Mouse (Mus musculus): ENCODE data around the gene Vps26c. TPM values are rescaled to one million over a fixed set of nuclear protein-coding genes. Genes with fewer than 3 reads are reported as not detected.

Vps26c gene
- total RNA-seq, 2 experiments from 2014 or later, result 32.0 to 35.0 TPM

GRCm38 (mm10) chr16:94449151-94449550 is 77.5 kb downstream of the Vps26c start:
- intact Hi-C loops (cut with DNase I), result no loop called here
- no peak for DNase-seq (ENCODE audit: low spot score in 2 of 2)

Other genes starting within 250 kb of the Vps26c start
- gene Hlcs, start 213.3 kb downstream of the Vps26c start, total RNA-seq (2021), result 10 to 100 TPM; 15.6 to 20.0 TPM
- gene Ripply3, start 198.4 kb downstream of the Vps26c start, total RNA-seq (2021), result under 1 TPM in 1 of 2 experiments, not detected in 1; 0.25 TPM
- 100 to 1,000 TPM; 933 to 964 TPM for gene Ttc3, start 156.2 kb downstream of the Vps26c start, total RNA-seq (2021)
- 10 to 100 TPM; 43.1 to 43.8 TPM for gene Pigp, start 155.0 kb downstream of the Vps26c start, total RNA-seq (2021)
- 10 to 100 TPM; 92.3 to 97.4 TPM for gene Dyrk1a, start 43.2 kb upstream of the Vps26c start, total RNA-seq (2021)

All from left cerebral cortex, postnatal 36 days (tissue).